Mouse (Mus musculus) gastrocnemius, postnatal 14 days (tissue): ENCODE data around the gene Ly6g6f. TPM values are rescaled to one million over a fixed set of nuclear protein-coding genes. Genes with fewer than 3 reads are reported as not detected.

Experiments
- DNase-seq: peaks from one replicate; pipeline ENCODE4 v3.0.0; 2021; ENCODE audit warnings: mixed read lengths
- intact Hi-C: fragments of 180-260 bp; cut with DNase I; formaldehyde crosslinking; loops from one replicate; pipeline ENCODE4 v1.15.1; 2025; ENCODE audit warnings: low total_unique reads
- total RNA-seq, 2 experiments: library from RNA; stranded (reverse); gene quantifications; 2 replicates each; pipeline ENCODE4 v1.2.3; 2021

Gene Ly6g6f
- total RNA-seq, 2 experiments from 2014 or later: not detected

DNA sequence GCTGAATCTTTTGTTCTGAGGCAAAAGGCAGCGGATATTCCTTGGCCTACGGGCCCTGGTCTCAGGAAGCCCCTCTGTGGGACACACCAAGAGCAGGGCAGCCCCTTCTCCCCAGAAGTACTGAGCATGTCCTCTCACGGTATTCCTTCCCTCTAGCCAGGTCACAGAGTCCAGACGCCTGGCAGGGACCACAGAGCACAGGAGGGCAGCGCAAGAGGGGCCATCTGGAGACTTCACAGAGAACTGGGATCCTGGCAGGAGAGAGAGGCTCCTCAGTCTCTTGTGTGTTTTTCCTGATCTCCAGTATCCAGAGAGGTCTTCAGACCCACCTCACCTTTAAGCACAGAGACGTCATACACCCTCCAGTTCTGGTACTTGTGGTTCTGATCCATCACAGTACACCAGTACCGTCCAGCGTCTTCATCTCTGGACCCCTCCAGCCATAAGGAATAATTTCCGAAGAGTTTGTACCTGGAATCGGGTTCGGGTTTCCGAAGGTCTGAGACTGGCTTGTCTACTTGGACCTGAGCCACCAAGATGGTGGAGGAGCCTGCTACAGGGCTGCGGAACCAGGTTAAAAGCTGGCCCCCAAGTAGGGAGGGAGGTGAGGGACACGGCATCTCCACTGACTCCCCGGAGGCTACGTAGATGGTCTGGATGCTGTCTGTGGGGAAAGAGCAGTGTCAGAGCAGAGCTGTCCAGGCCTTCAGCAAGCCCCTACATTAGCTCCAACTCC, 2.4 kb downstream of the Ly6g6f start:
- intact Hi-C loops: no loop called here

DNA sequence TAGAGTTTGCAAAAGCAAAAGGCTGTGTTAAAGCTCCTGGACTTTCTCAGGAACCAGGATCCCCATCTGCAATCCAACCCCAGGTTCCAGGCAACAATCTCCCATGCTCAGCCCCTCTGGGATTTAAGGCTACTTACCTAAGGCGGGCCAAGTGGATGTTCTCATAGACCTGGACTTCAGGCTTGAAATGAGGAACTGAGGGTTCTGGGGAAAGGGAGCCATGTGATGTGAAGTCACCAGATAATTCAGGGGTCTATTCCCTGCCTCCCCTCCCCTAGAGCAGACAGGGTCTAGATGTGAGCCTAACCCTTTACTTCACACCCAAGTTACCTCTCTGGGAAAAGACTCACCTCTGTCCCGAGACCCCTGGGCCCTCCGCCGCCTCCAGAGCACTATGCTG, 4.7 kb downstream of the Ly6g6f start:
- no peak for DNase-seq
- intact Hi-C loops: no loop called here

More for the DNA sequence above, 2.4 kb downstream of the Ly6g6f start:
- no peak for DNase-seq

- intact Hi-C loops: no loop called here
- DNase-seq: no peak
Measured at GRCm38 (mm10) chr17:35080248-35080647, 5.2 kb downstream of the Ly6g6f start.

DNA sequence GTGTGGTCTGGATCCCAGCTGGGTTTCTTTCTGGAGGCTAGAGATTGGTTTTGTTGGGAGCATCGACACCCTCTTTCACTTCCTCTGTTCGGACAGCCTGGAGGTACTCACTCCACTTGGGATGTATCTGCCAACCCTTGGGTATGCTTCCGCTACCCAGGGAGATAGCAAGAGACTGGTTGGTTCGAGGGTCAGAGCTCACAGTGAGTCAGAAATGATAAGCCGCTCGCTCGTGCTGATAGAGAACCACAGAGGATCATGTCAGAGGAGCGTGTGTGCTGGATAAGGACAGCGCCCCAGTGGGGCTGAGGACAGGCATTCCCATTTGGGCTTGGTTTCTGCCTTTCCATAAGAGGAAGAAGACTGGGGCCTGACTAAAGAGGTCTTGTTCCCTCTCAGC, 5.6 kb downstream of the Ly6g6f start:
- intact Hi-C loops: no loop called here
- no peak for DNase-seq

GRCm38 (mm10) chr17:35077786-35078233, 7.6 kb downstream of the Ly6g6f start, which contains the start of gene Ly6g6d:
TSS of gene Ly6g6d (minus strand) at chr17:35078065.
- intact Hi-C loops: no loop called here
- DNase-seq: peak; percentile 49

- DNase-seq: no peak
- intact Hi-C loops: no loop called here
Measured at GRCm38 (mm10) chr17:35077285-35077684, 8.1 kb downstream of the Ly6g6f start.

DNA sequence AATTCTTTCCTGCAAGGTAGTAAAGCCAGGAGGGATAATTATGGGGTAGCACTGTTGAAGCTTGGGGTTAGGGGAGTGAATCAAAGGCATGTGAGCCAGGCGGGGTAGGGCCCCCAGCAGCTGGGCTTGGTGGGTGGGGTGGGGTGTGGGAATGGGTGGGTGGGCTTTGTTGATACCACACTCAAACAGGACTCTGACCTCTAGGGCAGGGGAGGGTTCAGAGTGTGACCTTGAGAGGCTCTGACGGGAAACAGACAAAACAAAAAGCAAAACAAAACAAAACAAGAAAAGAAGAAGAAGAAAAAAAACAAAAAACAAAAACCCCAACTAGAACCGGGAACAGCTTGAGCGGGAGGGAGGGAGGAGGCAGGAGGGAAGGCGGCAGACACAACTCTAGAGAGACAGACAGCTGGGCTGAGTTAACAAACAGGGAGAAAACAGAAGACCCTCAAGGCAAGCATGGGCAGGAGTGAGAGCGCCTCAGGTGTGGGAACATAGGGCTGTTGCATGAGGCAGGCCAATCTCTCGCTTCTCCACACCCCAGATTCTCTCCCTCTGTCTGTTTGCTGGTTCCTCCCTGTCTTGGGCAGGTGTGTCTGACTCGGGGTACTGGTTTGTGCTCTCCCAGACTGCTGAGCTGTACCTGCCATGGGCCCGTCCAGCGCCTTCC, 8.8 kb downstream of the Ly6g6f start, which contains the start of gene Ly6g6e:
Gene Ly6g6e, plus strand, starts transcription at position 396 of the 670 bp plus-strand sequence.
- intact Hi-C loops: no loop called here
- no peak for DNase-seq

DNA sequence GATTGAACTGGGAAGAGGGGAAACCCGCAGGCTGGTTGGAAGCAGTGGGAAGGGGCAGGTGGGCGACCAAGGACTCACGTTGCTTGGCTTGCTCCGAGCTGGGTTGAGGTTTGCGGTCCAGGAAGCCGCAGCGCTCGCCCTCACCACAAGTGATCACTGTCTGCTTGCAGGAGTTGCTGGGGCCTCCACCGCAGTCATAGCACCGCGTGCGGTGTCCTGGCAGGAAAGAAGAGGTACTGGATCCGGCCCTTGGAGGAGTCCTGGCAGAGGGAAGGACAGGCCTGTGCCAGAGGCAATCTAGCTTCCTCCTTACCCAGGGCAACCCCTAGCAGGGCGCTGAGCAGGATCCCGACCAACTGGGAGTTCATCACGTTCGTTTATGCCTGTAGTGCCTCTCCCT, 11.3 kb downstream of the Ly6g6f start:
- no peak for DNase-seq
- intact Hi-C loops: no loop called here

- intact Hi-C loops: no loop called here
- DNase-seq: no peak
Measured at GRCm38 (mm10) chr17:35071454-35071853, 14.0 kb downstream of the Ly6g6f start.

DNA sequence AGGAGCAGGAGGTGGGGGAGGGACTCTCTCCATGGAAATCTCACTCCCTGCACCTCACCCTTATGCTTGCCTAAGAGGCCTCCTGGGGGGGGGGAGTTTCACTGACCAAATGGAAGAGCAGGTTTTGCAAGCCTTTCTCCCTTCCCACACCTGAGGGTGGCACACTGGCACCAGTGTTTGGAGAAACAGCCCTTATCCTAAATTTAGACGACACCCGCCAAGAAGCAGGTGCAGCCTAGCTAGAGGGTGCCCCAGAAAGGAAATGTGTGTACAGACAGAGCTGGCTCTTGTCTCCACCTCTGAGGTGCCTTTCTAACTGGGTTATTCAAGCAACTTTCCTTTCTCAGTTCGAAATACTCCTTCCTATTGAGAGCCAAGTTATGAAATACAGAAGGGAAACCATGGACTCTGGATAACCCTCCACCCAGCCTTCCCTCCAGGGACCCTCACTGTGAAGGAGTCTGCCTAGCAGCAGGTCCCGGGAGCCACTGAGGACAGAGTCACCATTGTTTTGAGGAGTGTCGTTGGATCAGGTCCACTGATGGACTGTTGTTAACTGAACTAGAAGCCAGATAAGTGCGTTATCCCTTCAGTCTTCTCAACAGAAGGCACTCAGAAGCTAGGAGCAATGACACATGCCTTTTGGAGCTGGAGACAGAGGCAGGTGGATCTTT, 14.7 kb downstream of the Ly6g6f start:
- DNase-seq: no peak

DNA sequence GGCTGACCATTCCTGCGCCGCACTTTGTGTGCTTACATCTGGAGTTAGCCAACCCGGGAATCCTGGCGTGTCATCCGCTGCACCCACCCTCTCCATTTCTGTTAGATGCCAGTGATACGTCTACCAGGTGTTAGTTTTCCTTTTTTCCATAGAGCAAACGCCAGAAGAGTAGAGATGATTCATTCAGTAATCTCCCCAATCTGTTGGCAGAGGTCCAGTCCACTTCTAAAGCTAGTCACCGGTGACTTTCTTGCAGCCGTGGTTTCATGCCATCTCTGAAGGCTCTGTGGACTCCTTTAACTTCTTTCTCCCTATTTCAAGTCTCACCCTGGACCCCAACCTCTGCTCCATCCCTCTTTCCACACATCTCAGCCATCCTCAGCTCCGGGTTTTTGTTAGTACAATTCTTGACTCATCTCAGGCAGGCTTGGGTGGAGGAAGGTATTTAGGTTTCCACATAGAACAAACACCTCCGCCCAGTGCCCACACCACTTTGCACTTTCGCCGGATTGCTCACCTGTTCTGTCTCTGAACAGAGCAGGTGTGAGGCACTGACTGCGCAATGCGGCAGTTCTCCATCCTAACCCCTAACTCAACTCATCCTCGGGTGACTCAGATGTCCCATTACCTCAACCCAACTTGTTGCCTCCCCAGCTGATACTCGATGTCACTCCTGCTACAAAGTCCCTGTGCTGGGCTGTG, 17.0 kb downstream of the Ly6g6f start:
- DNase-seq: no peak
- intact Hi-C loops: no loop called here

More for the DNA sequence above, 14.7 kb downstream of the Ly6g6f start:
- intact Hi-C loops: no loop called here

- intact Hi-C loops: no loop called here
Measured at GRCm38 (mm10) chr17:35066084-35066483, 19.3 kb downstream of the Ly6g6f start, which contains the start of gene Mpig6b. TSS of gene Mpig6b (minus strand) at chr17:35066184.

DNA sequence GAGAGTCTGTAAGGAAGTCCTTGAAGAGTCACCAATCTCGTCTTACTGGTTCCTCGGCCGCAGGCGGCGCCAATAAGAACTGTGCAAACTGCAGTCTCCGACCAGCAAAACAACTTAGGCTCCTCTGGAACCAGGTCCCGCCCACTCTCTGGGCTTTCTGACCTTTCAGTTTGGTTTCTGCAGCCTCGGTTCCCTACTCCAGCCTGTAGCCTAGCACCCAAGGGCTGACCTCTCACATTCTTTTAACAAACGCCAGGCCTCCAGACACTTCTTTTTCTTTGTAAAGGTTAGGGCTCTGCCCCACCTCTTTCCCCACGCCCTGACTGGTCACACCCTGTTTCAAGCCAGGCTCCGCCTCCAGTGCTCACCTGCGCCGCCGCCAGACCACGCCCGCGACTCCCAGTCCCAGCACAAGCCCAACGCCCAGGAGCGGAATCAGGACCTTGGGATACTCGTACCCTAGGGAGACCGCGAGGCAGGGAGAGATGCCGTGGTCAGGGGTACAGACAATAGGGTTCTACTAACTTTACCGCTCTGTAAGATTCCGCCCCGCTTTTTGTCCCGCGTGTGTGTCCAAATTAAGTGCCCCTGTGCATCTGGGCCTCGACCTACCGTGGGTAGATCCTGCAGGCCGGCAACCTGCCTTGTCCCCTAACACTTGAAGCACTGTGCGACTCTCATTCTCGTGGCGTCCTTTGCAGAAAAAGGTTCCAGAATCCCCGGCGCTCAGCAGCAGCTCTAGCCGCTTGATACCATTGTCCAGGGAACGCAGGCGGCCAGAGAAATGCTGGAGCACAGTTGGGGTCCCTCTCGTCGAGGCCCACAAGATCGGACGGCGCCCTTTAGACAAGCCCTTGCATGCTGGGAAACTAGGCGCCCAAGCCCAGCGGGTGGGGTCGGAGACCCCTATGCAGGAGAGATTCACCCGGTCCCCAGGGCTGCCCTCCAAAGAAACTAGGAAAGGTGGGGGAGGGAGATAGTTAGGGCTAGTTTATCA, 20.2 kb downstream of the Ly6g6f start, which contains the start of gene Ly6g6c:
Gene Ly6g6c, plus strand, starts transcription at position 438 of the 997 bp plus-strand sequence.
- intact Hi-C loops: no loop called here
- DNase-seq: peak; percentile 51

More at GRCm38 (mm10) chr17:35066084-35066483, 19.3 kb downstream of the Ly6g6f start, which contains the start of gene Mpig6b:
- no peak for DNase-seq

GRCm38 (mm10) chr17:35064378-35064877, 21.0 kb downstream of the Ly6g6f start:
- intact Hi-C loops: no loop called here
- no peak for DNase-seq

- intact Hi-C loops: no loop called here
- DNase-seq: no peak
Measured at GRCm38 (mm10) chr17:35063466-35063865, 21.9 kb downstream of the Ly6g6f start.

DNA sequence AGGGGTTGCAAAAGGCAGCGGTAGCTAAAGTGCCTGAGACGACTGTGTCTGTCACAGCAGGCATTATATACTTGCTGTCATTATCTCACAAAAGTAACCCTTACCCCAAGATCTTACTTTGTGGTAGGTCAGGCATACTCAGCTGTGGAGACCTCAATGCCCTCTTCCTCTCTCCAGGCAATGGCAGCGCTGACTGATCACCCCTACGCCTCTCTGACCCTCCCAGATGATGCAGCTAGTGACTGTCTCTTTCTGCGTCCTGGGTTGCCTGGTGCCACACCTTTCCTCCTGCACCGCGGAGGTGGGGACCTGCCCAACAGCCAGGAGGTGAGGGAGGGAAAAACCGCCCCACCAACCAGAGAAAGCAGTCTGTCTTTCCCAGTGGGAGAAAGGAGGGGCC, 24.1 kb downstream of the Ly6g6f start:
- intact Hi-C loops: no loop called here
- no peak for DNase-seq

- intact Hi-C loops: no loop called here
- DNase-seq: no peak
Measured at GRCm38 (mm10) chr17:35060737-35061297, 24.6 kb downstream of the Ly6g6f start.

GRCm38 (mm10) chr17:35060071-35060470, 25.3 kb downstream of the Ly6g6f start:
- no peak for DNase-seq
- intact Hi-C loops: no loop called here
